Mouse (Mus musculus) gastrocnemius, postnatal 10 days (tissue): ENCODE measurements at regions not wholly inside any gene's neighbourhood (a gene's known extent, or its start where the extent isn't known, plus 50 kb on each side); places are given as distances from the start of the nearest gene placed in this dataset.

Experiments
- DNase-seq: peaks from one replicate; pipeline ENCODE4 v3.0.0; 2021; ENCODE audit warnings: mixed read lengths

DNA sequence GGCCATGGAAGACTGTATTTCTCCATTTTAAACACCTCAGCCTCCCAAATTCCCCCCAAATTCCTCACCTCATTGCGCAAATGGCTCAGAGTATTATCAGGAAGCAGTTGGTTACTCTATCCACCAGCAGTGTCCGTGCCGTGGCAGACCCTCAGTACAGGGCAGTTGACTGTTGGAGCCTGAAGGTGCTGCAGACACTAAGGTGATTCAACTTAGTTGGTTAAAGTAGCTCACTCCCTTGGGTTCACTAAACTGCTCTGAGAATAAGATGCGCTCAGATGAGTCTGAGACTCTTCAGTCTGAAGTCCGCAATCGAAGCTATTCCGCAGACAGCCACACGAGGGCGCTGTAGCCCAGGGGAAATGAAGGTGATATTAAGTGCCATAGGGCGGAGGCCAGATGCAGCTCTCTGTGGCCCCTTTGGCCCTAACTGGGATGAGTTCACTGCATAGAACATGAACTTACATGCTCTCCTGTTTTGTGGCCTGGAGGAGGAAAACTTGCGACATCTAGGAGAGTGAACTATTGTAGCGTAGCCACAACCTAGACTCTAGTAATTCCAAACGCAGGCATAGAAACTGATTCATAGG, 62.9 kb downstream of the Amer3 start:
- DNase-seq: peak; percentile 76

DNA sequence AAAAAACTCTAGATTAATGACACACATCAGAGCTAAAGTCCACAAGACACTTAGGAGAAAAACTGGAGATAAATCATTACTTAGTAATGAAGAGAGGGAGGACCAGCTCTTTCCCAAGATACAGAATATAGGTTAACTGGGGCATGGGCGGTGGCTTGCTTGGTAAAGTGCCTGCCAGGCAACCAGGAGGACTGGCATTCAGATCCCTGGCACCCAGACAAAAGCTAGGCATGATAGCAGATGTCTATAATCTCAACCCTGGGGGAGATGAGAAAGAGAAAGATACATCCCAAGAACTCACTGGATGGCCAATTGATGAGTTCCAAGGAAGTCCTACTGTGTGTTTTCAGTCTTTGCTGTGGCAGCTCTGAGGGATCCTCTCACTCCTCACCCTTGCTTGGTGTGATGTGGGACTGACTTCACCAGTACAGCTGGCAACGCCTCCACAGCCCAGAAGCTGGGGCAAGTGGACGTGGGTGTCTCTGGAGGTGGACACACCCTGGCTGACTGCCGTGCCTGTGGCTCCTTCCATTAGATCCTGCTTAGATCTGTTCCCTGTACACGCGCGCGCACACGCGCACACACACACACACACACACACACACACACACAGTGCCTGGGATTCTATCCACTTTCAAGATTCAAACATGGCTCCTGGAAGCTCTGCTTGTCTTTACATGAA, 74.6 kb downstream of the Amer3 start:
- no peak for DNase-seq

DNA sequence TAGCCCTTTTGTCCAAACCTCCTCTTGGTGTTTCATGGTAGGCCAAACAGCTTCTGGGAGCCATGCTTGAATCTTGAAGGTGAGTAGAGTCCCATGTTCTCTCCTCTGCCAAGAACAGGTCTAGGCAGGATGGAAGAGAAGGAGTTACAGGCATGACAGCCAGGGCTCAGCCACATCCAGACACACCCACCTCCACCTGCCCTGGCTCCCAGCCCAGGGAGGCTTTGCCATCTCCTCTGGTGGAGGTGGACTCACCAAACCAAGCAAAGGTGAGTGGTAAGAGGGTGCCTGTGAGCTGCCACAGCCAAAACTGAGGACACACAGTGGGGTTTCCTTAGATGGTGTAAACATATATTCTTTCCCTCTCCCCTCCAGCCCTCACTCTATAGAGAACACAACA, 78.0 kb downstream of the Amer3 start:
- DNase-seq: no peak

DNA sequence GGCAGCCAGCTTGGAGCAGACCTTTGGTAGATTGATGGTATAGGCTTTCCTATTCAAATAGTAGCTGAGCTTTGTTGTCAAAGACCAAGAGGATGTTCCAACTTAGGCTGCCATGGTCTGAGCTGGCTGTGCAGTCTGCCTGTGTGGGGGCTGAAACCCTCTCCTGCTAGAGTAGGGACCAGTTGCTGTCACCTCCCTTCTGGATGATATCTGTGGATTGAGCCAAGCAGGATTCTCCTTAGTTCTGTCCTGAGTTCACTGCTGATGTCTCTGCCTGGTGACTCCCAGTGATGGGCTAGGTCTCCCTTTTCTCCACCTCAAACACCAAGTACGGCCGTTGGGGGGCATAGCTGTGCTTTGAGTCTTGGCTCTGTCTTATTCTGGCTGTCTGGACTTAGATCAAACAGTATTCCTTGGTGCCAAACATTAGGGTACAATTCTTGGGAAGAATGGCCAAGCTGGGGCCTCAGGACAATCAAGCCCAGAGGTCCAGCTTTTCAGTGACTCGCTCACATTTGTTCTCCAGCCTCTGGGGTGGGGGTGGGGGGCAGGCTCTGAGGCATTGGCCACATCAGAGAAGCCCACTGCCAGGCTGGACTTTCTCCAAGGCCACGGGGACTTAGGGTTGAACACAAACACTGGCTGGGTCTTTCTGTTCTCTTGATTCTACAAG, 84.6 kb downstream of the Amer3 start:
- no peak for DNase-seq

DNA sequence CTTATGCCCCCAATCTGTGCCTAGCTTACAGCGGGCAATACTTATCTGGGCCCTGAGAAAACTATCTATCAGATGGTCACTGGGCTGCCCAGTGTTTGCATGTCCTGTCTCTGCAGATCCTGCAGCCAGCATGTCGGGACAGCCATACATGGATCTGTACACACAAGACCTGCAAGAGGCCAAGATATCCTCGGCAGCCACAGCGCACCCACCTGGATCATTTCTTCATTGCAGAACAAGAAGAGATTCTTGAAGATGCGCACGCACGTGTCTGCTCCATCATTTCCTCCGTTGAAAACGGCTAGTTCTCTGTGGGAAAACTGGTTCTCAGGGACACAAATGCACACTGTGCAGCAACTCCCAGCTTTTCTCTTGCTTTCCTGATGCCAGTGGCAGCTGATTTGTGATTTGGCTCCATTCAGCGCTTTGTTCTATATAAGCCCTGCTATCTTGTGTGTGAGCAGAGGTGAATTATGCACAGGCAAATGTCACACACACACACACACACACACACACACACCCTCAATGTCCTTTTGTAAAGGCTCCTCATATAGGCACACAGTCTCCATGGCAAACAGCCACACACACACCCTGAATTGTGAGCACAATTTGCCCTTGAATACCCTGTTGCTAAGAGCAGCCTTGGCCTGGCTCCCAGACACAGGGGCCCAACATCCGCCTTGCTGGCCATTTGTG, 85.5 kb downstream of the Amer3 start:
- DNase-seq: no peak

DNA sequence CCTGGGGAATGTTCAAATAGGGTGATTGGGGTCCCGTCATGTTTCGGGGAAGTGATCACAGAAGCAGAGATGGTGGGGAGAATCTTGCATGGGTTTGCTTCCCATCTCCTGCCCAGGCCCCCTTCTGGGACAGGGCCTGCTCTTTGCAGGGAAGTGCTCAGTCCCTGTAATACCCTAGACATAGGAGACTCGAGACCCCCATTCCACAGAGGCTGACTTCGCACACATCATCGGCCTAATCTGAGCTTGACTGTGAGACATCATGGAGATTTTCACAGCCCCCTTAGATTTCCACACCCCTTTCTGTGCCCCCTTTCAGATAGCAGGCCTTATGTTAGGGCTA, 86.0 kb downstream of the Amer3 start:
- DNase-seq: no peak

DNA sequence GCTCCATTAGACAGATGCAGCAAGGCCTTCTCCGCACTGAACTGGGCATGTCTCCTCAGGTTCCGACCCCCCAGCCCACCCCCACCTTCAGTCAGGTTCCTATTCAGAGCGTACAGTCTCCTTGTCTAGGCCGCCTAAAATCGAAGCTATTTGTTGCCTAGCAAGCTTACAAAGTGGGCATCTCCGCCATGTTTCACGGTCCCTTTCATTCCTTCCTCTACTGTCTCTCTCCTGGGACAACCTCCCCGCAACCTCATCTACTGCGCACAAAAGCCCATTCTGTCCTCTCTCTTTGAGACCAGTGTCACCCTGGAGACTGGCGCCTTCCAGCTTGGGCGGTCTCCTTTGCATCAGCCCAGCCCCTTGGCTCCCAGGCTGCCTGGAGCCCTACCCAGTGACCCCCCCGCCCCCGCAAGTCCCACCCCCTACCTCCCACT, 86.8 kb downstream of the Amer3 start:
- DNase-seq: no peak

DNA sequence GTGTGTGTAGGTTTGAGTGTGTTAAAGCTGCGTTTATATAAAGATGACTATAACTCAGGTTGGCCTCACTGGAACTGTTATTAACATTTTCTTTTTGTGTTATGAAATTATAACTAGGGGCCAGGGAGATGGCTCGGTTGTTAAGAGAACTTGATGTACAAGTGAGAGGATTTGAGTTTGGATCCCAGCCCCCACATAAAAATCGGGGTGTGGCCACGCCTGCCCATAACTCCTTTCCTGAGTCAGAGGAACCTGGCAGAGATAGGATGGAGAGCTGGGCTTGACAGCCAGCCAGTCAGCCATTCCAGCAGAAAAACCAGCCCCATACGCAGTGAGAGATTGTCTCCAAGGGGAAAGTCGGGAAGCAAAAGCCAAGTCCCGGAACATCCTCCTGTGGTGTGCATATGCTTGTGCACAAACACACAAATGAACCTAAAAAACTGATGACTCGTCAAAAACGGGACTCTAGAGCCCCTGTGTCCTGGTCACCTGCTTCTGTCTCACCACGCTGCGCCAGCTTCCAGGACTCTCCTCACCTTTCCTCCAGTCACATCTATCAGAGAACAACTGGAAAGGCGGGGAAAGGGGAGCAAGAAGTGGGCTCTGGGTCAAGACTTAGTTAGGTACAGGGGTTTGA, 97.8 kb downstream of the Amer3 start:
- no peak for DNase-seq

DNA sequence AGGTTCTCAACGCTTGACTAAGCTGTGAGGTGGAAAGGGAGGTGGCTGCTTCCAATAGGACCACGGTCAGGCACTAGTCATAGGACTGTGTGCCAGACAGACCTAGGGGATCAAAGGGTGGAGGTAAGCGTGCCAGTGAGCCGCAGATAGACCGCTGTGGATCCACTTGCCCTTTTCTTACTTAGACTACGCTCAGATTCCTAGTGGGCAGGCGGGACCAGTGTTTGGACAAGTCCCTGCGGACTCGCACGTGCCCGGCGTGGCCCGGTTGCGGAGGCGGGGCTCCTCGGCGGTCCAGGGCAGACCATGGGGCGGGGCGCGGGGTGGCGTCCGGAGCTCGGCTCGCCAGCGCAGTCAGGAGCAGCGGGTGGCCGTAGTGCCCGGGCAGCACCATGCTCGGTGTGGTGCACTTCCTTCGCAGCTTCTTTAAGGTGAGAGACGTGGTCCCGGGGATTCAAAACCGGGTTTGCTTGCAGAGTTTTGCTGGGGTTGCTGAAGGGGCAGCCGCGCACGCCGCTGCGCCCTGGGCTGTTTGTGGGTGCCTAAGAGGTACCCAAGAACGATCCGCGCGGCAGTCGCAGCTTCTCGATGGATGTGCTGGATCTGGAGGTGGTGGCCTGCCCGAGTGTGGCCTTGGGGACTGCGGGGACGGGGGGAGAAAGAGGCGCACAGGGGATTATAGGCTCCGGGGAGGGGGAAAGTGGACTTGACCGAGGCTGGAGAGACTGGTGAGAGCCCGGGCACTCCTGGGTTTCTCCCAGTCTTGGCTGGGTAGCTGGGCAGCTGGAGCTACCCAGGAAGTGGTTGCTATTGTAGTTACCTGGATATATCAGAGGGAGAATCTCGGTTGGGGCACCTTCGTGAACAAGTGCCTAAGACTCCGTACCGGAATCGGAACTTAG, 98.6 kb downstream of the Amer3 start:
- peak; percentile 48 for DNase-seq

DNA sequence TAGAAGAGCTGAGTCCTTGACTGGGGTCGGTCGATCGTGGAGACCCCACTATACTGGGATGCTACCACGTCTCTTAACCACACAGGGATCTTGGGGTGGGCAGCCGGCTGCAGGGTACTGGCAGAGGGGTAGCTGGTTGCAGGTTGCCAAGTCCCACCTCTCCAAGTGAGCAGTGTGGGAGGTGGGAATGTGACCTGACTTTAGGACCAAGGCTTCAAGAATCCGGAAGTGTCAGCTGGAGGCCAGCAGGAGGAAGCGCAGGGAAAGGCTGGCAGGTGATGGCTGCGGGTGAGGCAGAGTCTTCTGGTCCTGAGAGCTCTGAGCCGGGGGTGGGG, 99.2 kb downstream of the Amer3 start:
- no peak for DNase-seq

DNA sequence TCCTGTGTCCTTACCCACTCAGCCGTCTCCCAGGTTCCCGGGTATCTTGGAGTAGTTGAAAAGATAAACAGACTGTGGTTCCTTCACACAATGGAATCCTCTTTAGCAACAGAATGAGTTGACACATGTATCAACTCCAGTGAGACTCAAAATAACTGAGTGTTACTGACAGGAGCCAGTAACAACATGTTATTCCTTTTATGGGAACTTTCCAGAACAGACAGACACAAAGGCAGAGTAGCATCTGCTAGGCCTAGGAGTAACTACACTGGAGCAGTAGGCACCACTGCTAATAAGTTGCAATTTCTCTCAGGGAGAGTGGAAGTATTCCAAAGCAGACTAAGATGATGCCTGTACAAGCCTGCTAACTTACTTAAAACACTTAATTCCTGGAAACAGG, 107.1 kb downstream of the Amer3 start:
- DNase-seq: no peak

DNA sequence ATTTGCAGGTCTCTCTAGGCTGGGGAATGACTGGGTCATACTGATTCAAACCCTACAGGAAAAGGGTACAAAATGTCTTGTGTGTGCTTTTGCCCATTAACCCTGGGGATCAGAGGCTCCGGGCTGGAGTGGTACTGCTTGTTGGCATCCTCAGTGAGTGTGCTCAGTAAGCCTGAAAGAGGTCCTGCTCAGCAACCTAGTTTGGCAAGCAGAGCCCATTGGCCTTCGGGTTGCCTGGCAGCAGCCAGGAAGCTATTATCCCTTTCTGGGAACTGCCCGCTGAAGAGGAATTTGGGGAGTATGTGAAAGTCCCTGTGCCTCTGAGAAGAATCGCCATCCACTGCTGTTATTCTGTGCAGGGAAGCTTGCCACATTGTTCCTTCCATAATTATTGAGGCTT, 117.1 kb downstream of the Amer3 start:
- DNase-seq: no peak

DNA sequence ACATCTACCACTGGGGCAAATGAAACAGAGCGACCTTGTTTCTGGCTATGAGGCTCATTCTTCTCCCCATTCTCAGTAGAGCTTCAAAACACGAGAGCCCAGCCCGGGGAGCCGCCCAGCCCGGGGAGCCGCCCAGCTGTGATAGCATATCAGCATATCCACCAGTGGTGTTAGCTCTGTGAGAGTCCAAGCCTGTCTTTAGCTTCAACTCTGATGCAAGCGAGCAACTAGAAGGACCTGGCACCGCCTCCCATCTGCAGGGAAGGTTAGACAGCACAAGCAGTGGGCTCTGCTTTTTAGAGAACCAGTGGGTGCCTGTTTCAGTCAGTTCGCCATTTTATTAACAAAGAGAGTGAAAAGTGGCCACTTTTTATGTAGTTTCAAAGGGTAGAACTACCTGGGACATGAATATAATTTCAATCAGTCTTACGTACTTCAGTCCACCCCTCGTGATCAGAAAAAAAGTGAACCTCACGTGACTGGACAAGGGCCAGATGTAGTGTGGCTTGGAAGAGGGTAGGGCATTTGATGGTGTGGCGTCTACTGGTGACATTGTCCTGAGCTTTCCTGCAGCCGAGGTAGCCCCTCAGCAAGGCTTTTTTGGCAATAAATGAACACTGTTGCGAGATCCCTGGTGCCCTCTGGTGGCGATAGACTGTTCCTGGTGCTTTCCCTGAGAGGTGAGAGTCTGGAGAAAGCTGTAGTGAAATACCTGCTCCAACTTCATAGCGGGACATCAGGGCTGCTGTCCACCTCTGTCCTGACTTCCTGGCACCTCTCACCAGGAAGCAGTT, 121.0 kb downstream of the Amer3 start:
- peak; percentile 44 for DNase-seq

DNA sequence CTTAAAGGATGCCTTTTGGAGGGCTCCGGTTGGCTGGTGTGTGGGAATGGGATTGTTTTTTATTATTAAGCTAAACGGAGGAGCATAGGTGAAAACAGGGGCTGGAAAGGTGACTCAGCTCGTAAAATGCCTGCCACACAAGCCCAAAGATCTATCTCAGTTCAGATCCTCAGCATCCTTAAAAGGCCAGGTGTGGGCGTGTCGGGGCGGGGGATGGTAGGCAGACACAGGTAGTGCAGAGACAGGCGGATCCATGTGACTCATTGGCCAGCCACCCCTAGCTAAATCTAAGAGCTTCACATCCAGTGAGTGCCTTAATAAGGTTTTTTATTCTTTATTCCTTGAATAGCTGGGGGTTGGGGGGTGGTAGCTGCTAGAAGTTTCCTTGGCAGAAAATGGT, 122.0 kb downstream of the Amer3 start:
- DNase-seq: no peak

DNA sequence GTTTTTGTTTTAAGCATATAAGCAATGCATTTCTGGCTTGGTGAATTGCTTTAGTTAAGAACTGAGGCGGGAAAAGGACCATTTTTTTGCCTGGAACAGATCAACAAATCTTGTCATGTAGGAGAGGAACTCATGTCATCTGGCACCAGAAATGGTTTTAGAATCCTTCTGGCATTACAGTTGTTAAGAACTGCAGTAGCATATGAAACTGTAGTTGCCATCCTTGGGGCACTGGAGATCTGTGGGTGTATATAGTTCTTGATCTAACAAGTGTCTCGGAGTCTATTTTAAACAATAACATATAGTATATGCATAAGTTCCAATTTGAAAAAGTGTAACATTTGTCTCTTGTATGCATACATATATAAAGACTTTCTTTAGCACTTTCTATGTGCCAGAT, 129.6 kb downstream of the Amer3 start:
- no peak for DNase-seq

DNA sequence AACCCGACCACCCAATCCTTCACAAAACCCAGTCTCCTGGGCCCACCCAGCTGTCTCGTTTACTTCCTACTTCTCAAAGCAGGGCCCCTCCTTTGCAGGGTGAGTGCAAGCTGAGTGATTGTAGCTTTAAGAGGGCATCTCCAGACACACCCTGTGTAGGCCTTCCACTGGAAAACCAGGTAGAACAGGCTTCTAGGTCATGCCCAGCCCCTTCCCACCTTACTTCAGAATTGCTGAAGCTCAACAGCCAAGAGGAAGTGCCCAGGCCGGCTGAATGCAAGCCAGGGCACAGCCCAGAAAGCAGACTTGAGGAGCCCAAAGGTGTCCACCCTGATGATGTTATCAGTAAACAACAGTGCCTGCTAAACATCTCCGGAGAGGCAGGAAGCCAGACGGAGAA, 120.2 kb downstream of the Fam168b start:
- DNase-seq: no peak

DNA sequence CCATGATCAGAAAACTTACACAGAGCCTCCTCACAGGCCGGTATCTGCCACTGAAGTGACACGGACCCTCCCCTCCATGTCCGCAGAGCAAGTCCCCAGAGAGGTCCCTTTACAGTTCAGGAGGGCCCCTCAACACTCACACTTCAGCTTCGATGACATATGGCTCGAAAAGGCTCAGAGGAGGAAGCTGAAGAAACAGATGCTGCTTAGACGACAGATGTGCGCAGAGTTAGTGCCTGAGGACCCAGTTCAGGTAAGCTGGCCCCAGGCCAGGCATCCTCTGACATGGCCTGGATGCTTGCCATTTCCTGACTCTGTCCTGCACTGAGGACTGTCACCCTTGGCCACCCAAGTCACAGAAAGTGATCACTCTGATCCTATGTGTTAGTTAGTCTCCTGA, 110.7 kb downstream of the Fam168b start:
- no peak for DNase-seq

DNA sequence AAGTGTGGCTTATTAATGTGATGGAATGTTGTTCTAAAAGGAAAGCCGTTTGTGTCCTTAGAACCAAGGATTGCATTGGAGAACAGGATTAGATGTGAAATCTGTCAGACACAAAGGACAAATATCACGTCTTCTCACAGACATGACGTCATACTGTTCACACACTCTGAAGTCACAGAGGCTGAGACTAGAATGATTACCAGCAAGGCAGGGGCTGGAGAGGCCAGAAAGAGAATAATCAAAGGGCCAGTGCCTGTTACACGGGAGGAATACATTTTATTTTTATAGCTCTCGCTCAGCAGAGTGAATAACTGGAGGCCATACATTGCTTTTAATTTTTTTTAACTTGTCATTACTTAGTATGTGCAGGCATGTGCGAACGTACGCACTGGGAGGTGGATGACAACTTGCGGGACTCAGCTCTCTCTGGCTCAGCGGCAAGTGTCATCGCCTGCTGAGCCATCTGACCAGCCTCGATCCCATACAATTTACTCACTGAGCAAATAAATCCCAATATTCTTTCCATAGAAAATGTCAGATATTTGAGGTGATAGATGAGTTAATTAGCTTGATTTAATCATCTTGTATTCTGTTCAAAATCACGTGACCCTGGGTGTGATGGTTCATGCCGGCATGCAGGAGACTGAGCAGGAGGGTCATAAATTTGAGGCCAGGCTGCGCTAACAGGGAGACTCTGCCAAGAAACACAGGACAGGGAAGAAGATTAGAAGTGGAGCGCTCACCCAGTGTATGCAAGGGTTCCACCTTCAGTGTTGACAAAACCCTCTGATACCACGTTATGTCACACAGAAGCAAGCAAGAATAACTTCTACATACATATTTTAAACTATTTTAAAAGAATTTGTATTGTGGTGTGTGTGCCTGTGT, 109.6 kb downstream of the Fam168b start:
- no peak for DNase-seq

DNA sequence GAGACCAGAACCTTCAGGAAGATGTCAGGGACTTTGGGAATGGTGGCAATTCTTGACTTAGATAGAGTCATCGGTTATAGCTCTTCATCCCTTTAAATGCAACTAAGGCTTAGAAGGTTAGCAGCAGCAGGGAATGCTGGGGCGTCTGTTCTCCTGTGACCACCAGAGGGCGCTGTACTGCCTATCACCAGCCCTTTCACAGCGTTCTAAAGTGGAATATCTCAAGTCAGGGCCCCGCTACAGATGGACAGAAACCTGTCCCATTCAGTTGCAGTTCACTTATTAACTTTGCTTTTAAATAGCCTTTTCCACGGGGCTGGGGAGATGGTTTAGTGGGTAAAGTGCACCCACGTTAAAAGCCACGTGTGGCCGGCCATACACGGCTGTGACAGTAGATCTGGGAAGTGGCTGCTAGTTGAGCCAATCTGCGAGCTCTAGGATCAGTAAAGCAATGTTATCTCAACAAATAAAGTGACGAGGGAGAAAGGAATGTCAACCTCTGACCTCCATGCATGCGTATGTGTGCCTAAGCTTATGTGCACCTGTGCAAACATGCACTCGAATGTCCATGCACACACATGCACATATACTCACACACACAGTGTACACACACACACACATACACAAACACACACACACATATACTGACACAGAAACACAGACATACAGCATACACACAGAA, 104.3 kb downstream of the Fam168b start:
- DNase-seq: peak; percentile 68
